Mouse (Mus musculus) C2C12 (cell line): Measurements from ENCODE around the gene Gm20521.

ENCODE experiments used
- CTCF ChIP-seq: IDR thresholded peaks from one replicate; pipeline ENCODE4 v1.5.1; 2011; ENCODE audit not compliant: control insufficient read depth, insufficient read depth, insufficient read length
- MYOD1 ChIP-seq: IDR thresholded peaks from one replicate; pipeline ENCODE4 v1.6.1; 2011; ENCODE audit warnings: low read depth; ENCODE audit not compliant: control insufficient read depth, insufficient read length
- USF1 ChIP-seq: IDR thresholded peaks from one replicate; pipeline ENCODE4 v1.6.1; 2011; ENCODE audit warnings: low read depth, mild to moderate bottlenecking, control low read depth, moderate library complexity

- TF ChIP-seq CTCF (no peak), USF1 (no peak), MYOD1 (no peak)
Observed at GRCm38 (mm10) chr14:54929801-54930200, 46.6 kb downstream of the Gm20521 start.
